Mouse (Mus musculus) liver, adult 2 months (tissue): ENCODE measurements around the gene Cd300ld3.
A peak's percentile ranks its signal among the peaks of the same experiment; 100 is the strongest.

ENCODE experiments used
- CTCF ChIP-seq: fragments of 200-500 bp; IDR thresholded peaks from 2 replicates; pipeline ENCODE4 v1.5.1; 2011; ENCODE audit warnings: low read depth, low read length, control low read depth
- POLR2A ChIP-seq: fragments of 200-500 bp; IDR thresholded peaks from 2 replicates; pipeline ENCODE4 v1.6.1; 2011; ENCODE audit warnings: low read length, control low read depth; ENCODE audit not compliant: insufficient read depth; ENCODE audit errors: extremely low read depth

- TF ChIP-seq CTCF, result peak; percentile 85
- TF ChIP-seq POLR2A, result no peak
Measured at GRCm38 (mm10) chr11:115083376-115084139, 35.3 kb upstream of the Cd300ld3 start.
